Mouse (Mus musculus): ENCODE results near the gene Upk1a.

Upk1a gene

DNA sequence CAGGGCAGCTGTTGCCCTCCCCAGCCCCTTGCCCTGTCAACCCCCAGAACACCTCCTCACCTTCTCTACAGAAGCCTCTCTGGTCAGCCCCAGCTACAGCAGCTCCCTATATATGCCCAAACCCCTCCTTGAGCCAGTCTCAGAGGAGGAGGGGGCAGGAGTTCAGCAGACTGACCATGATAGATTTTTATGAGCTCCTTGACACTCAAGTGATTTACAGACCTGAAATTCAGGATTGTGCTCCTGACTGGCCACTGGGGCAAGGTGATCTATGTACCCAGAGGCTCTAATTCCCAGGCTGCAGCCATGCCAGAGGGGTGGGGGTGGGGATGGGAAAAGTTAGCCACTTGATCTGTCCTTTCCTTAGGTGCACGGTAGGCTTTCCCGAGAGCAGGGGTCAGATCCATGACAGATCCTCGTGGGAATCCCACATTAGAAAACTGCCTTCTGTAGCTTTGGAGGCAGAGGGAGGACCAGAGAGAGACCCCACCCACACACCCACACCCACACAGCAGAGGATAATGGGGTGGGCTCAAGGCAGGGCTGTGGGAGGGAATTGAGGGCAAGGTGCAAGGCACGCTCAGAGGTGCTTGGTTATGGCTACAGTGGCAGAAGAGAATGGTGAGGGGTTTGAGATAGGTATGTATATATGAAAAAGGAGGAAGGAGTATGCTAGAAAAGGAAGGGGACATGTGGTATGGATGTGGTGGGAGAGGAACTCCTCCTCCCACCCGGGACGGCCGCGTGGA, at the start of gene Upk1a:
Gene Upk1a, minus strand, starts transcription at position 194 of the 749 bp plus-strand sequence.
- no peak for DNase-seq

GRCm38 (mm10) chr7:30649591-30650540, 37.2 kb upstream of the Upk1a start, which contains the start of gene Rbm42:
Rbm42 (minus strand) TSS chr7:30650317.
- peak; percentile 99 for DNase-seq

DNA sequence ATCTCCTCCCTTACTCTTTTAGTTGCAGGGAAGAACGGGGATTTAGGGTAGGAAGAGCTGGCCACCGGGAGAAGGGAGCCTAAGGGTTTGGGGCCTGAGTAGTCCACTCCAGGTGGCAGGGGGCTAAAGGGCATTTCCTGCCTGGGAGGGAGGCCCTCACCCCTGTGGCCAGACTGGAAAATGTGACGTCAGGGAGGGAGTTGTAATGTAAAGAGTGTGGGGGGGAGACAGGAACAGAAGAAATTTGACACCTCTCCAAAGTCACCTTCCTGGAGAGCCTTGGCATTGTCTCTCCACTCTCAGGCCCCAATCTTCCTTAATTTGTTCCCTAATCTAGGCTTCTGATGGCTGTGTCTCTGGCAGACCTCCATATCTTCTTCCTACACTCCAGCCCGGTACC, 26.4 kb upstream of the Upk1a start:
- no peak for DNase-seq

- no peak for DNase-seq
These were observed 23.7 kb upstream of the Upk1a start for GRCm38 (mm10) chr7:30636395-30636794.

- no peak for DNase-seq
These were observed 23.1 kb upstream of the Upk1a start, which contains the start of gene Etv2 for GRCm38 (mm10) chr7:30635752-30636151. Etv2 (minus strand) TSS chr7:30635852.

GRCm38 (mm10) chr7:30634621-30635020, 22.0 kb upstream of the Upk1a start:
- peak in 1 of 2 experiments; percentile 45 for DNase-seq

DNA sequence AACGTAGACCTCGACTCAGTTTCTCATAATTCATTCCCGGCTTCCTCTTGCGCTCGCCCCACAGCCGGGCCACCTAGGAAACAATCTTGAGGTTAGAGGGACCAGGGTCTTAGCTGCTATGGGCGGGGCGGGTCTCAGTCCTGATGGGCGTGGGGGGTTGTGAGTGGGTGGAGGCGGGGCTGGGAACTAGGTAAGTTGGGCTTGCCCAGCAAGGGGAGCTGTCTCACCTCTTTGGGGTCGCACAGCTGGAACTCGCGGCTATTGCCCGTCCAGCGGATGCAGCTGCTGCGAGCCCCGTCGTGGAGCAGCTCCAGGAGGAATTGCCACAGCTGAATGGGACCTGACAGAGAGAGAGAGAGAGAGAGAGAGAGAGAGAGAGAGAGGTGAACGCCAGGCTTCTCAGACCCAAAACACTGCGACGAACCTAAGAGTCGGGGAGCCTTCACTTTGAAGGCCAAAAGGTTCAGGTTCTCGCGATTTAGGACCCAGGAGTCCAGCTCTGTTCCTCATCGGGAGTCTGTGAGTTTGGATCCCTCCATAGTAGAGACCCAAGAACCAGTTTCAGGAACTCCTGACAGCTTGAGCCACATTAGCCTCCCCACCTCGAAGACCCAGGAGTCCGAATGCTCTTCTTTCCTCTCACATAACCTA, 21.2 kb upstream of the Upk1a start:
- DNase-seq: no peak

- no peak for DNase-seq
These were observed 16.4 kb upstream of the Upk1a start for GRCm38 (mm10) chr7:30629013-30629412.

- no peak for DNase-seq
These were observed 14.0 kb upstream of the Upk1a start for GRCm38 (mm10) chr7:30626647-30627046.

GRCm38 (mm10) chr7:30625530-30626384, 13.1 kb upstream of the Upk1a start, which contains the start of gene Cox6b1:
Cox6b1 (minus strand) TSS chr7:30626151.
- peak; percentile 89 to 90 for DNase-seq

DNA sequence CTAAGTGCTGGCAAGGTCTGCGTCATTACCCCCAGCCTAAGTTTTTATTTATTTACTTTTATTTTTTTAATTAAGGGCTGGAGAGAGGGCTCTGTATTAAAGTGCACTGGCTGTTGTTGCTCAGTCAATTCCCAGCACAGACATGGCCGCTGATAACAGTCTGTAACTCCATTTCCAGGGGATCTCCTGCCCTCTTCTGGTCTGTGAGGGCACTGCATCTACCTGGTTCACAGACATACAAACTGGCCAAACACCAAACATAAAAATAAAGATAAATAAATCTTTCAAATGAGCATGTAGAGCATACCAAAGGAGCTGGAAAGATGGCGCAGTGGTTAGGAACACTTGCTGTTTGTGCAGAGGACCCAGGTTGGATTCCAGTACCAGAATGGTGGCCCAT, 6.6 kb upstream of the Upk1a start:
- peak in 1 of 2 experiments; percentile 48 for DNase-seq

- DNase-seq: no peak
These were observed 6.0 kb upstream of the Upk1a start for GRCm38 (mm10) chr7:30618658-30619057.

DNA sequence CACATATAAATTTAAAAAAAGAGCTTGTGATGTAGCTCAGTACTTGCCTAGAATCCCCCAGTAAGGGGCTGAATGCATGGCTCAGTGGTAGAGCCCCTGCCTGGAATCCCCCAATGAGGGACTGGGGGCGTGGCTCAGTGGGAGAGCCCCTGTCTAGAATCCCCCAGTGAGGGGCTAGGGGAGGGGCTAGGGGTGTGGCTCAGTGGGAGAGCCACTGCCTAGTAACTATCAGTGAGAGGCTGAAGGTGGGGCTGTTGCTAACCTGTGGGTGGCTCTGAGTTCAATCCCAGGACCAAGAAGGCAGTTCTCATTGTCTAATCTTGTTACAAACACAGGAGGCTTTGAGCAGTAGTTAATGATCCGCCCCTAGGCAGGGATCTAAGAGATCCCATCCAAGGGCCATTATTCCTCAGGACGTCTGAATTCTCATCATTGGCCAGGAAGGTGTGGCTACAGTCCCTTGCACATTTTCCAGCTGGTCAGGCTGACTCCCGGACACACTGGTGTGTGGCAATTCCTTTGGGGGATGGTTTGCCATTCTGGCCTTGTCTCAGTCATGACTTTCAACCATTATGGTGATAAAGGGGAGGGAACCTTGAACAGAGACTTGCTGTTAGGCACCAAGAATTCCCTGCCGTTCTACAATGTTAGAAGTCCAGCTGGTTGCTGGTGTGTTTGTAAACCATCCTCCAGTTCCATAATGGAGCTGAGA, 2.6 kb upstream of the Upk1a start:
- DNase-seq: no peak

DNA sequence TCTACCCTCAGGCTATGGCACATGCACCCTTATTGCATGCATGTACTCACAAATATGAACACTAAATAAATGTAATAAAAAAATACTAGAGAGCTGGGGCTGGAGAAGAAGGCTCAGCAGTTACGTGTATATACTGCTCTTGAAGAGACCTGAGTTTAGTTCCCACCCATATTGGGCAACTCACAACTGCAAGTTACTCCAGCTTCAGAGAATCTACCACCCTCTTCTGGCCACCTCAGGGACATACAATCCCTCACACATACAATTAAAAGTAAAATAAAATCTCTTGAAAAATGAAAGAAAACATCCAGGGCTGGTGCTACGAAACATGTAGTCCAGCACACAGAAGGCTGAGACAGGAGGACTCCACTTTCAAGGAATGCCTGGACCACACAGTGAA, 1.8 kb upstream of the Upk1a start:
- DNase-seq: no peak

DNA sequence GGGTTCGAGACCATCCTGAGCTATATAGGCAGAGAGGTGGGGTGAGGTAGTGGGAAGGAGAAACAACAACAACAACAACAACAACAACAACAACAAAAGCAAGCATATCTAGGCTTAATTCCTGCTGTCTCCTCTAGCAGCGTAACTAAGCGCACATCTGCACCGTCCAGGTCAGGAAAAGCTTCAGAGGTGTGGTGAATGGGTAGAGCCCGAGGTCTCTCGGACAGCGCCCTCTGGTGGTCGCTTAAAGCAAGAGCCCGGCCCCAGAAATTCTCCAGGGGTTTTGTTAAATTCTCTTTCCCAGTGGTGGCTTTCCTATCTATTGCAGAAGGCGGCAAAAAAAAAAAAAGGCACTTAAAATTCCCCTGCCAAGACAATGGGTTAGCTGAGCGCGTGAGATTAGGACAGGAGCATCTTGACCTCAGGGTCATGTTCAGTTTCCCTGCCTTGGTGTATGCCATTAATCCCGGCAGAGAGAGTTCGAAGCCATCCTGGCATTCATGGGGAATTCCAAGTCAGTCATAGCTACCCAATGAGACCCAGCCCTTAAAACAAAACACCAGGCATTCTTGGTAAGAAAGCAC, 974 bp upstream of the Upk1a start:
- peak; percentile 54 to 77 for DNase-seq

DNA sequence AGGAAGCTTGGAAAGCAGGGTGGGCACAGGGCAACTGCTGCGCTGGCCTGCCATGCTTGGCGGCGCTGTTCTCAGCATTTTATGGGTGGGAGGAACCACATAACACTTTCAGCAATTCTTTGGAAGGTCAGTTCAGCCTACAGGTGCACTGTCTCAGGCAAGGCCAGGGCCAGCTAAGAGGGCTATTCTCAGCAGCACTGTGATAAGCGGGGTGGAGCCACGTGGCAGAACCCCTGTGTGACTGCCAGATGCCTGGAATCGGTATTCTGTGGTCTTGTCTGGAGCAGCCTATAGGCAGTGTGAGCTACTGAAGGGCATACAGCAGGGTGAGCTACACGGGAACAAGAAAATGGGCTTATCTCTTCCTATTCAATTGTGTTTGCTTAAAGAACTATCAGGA, 2.6 kb downstream of the Upk1a start:
- no peak for DNase-seq

- no peak for DNase-seq
These were observed 4.2 kb downstream of the Upk1a start for GRCm38 (mm10) chr7:30608476-30608875.

DNA sequence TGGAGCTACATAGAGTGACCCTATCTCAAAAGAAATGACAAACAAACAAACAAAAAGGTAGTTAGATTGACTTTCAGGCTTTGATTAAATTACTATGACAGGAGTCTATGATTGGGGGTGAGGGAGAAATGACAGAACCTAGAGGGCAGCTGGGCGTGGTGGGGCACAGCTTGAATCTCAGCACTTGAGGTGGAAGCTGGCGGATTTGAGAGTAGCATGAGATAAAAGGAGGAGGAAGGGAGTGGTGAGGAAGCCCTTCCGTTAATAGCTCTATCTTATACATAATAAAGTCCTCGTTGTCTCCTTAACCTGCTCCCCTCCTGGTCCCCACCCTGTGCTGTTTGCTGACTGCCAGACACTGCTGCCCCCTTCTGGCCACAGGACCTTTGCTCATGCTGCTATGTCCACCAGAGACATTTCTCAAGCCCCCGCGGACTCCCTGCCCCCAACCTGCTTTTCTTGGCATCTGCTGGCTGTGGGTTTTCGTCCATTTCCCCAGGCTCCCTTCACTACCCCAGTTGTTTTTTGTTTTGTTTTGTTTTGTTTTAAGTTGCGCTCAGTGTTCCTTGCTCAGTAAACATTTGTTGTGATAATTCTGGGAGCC, 4.8 kb downstream of the Upk1a start:
- peak in 1 of 2 experiments; percentile 62 for DNase-seq

DNA sequence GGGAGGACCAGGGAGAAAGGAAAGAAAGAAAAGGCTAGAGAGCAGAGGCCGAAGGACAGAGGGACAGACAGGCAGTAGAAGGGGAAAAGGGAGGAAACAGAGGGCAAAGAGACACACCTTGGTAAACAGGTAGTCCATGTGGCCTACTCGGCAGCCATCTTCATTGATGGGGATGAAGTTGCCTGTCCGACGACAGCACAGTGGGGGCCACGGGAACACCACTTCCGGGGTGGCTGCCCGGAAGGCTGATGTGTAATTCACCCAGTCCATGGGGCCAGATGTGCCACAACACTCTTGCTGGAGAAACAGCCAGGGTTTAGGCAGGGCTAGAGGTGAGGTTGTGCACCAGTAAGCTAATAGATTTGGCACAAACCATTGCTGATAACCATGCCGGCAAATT, 7.7 kb downstream of the Upk1a start:
- no peak for DNase-seq

GRCm38 (mm10) chr7:30604424-30604823, 8.2 kb downstream of the Upk1a start:
- DNase-seq: no peak

- peak; percentile 58 to 84 for DNase-seq
These were observed 10.1 kb downstream of the Upk1a start for GRCm38 (mm10) chr7:30602583-30602982.

All from kidney, adult 8-10 months (tissue).